Mouse (Mus musculus): ENCODE data around the gene Psmc1. TPM values are rescaled to one million over a fixed set of nuclear protein-coding genes. Genes with fewer than 3 reads are reported as not detected.
A peak's percentile ranks its signal among the peaks of the same experiment; 100 is the strongest.

Psmc1 gene
- polyA plus RNA-seq, 1 experiment from 2014 or later: 206 TPM

- H3K4me1 ChIP-seq: no peaks in the 10 kb centered on the region
- no peak overlapping the region for H3K9ac ChIP-seq
- ATAC-seq (ENCODE audit: insufficient read depth, low FRiP score, low read depth): no peak
- H3K36me3 ChIP-seq: no peaks in the 10 kb centered on the region
- no peaks in the 10 kb centered on the region for H3K9me3 ChIP-seq
- no peak overlapping the region for H3K4me2 ChIP-seq
- 83% methylated on average over 11 of the region's 11 CpGs for WGBS
- H3K4me3 ChIP-seq (replicated peaks): no peak overlapping the region
- no peak overlapping the region for H3K27ac ChIP-seq
- no peaks in the 10 kb centered on the region for H3K27me3 ChIP-seq (replicated peaks)
Measured at GRCm38 (mm10) chr12:100093046-100093445, 16.9 kb upstream of the Psmc1 start.

GRCm38 (mm10) chr12:100099971-100100706, 9.8 kb upstream of the Psmc1 start:
- Histone ChIP-seq H3K4me1 (no peaks in the 10 kb centered on the region), H3K9me3 (no peaks in the 10 kb centered on the region), H3K36me3 (no peaks in the 10 kb centered on the region), H3K4me3 (replicated peaks) (no peak overlapping the region), H3K27ac (no peak overlapping the region), H3K4me2 (no peak overlapping the region), H3K9ac (no peak overlapping the region), H3K27me3 (replicated peaks) (no peaks in the 10 kb centered on the region)
- 52% methylated on average over 3 of the region's 3 CpGs for WGBS
- ATAC-seq (ENCODE audit: insufficient read depth, low FRiP score, low read depth): 0 out of 2 replicates have a peak, but pooled peaks have one; percentile 31

GRCm38 (mm10) chr12:100100707-100101030, 9.3 kb upstream of the Psmc1 start:
- Histone ChIP-seq H3K4me3 (replicated peaks) (no peak overlapping the region), H3K27me3 (replicated peaks) (no peaks in the 10 kb centered on the region), H3K9me3 (no peaks in the 10 kb centered on the region), H3K4me2 (no peak overlapping the region), H3K36me3 (no peaks in the 10 kb centered on the region), H3K4me1 (no peaks in the 10 kb centered on the region), H3K9ac (no peak overlapping the region), H3K27ac (no peak overlapping the region)
- ATAC-seq (ENCODE audit: insufficient read depth, low FRiP score, low read depth): no peak
- WGBS: 56% methylated on average over 3 of the region's 3 CpGs

DNA sequence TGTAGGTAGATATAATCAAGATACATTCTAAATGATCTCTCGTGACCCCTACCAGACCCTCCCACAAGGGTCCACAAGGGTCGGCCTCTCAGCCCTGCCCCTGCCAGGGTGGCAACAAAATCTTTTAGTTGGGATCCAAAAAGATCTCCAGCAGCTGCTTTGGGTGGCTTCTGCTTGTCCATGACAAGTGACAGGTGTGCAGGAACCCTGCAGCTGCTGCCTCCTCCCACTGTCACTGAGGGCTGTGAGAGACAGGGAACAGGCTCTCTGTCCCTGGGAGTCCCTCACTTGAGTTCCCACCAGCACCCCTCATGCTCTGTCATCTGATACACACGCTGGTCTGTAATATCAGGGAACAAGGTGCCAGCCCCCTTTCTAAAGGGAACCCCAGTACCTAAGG, 8.3 kb upstream of the Psmc1 start:
- Histone ChIP-seq H3K36me3 (no peaks in the 10 kb centered on the region), H3K9me3 (no peaks in the 10 kb centered on the region), H3K4me2 (no peak overlapping the region), H3K4me1 (no peaks in the 10 kb centered on the region), H3K27me3 (replicated peaks) (no peaks in the 10 kb centered on the region), H3K9ac (no peak overlapping the region), H3K27ac (no peak overlapping the region), H3K4me3 (replicated peaks) (no peak overlapping the region)
- WGBS: 71% methylated on average over 3 of the region's 3 CpGs
- no peak for ATAC-seq (ENCODE audit: insufficient read depth, low FRiP score, low read depth)

DNA sequence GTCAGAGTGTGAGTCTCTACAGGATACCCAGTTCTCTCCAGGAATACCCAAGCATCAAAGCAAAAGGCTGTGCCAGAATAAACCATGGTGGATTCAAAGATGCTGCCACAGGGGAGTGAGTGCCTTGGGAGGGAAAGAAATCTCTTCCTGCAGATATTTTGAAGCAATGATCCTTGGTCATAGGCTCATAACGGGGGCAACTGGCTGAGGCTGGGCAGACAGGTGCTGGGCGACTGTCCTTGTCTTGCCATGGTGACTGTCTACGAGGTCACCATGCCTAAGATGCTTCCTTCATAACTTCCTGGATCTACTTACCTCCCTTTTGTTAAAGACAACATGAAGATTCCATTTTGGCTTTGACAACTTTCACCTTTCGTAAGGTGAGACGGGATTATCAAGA, 5.4 kb upstream of the Psmc1 start:
- ATAC-seq (ENCODE audit: insufficient read depth, low FRiP score, low read depth): no peak
- no peak overlapping the region for H3K9ac ChIP-seq
- WGBS: 85% methylated on average over 5 of the region's 5 CpGs

DNA sequence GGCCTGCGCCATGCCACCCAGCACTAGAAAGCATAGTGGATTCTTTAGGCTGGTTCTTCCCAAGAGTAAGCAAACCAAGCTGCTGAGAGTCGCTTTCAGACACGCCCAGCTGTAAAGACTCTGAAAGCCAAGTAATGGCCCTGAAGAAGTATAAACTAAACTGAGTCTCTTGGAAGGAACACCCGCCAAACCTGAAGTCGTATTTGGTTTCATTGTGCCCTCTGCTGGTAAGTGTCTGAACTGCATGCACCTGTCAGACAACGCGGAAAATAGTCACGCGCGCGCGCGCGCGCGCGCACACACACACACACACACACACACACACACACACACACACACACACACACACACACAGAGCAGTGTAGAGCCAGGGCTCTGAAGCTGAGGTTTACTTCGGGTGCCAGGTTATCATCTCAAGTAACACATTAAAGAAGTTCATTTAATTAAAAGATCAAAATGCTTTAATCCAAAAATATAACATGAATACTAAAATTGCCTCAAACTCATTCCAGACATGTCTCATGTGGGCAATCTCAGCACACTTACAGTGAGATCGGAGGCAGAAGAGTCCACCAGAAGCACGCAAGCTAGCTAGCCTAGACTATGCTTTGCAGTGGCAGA, 3.6 kb upstream of the Psmc1 start:
- peak; percentile 33; the same call in 1 of the 2 replicates for ATAC-seq (ENCODE audit: insufficient read depth, low FRiP score, low read depth)
- Histone ChIP-seq H3K4me2 (peak overlapping the region; percentile 25), H3K9me3 (no peaks in the 10 kb centered on the region), H3K9ac (no peak overlapping the region), H3K27ac (no peak overlapping the region), H3K4me1 (peaks cover 9% of the 10 kb centered on the region), H3K27me3 (replicated peaks) (no peaks in the 10 kb centered on the region), H3K36me3 (no peaks in the 10 kb centered on the region), H3K4me3 (replicated peaks) (no peak overlapping the region)
- 11% methylated on average over 20 of the region's 20 CpGs for WGBS

More for the DNA sequence above, 5.4 kb upstream of the Psmc1 start:
- Histone ChIP-seq H3K9me3 (no peaks in the 10 kb centered on the region), H3K4me3 (replicated peaks) (no peak overlapping the region), H3K4me1 (no peaks in the 10 kb centered on the region), H3K36me3 (no peaks in the 10 kb centered on the region), H3K27ac (no peak overlapping the region), H3K4me2 (no peak overlapping the region), H3K27me3 (replicated peaks) (no peaks in the 10 kb centered on the region)

DNA sequence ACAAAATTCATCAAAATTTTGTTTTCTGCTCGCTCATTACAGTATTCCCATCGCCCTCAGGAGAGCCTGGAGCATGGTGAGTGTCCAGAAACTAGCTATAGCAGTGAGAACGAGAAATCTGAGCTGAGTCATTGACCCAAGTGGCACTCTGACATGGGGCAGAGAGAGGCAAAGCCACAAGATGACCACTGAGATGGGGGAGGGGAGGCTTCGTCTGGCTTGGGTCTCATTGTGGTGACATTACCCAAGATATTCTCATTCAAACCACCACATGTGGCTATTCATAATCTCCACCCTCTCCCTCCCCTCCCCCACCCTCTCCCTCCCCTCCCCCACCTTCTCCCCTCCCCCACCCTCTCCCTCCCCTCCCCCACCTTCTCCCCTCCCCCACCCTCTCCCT, 2.5 kb upstream of the Psmc1 start:
- H3K4me2 ChIP-seq: no peak overlapping the region
- 53% methylated on average over 4 of the region's 4 CpGs for WGBS
- no peak overlapping the region for H3K9ac ChIP-seq
- H3K9me3 ChIP-seq: no peaks in the 10 kb centered on the region
- no peak for ATAC-seq (ENCODE audit: insufficient read depth, low FRiP score, low read depth)
- no peaks in the 10 kb centered on the region for H3K27me3 ChIP-seq (replicated peaks)
- peaks cover 14% of the 10 kb centered on the region for H3K4me1 ChIP-seq
- H3K36me3 ChIP-seq: peaks cover 6% of the 10 kb centered on the region; the same call in 1 of the 2 replicates
- no peak overlapping the region for H3K27ac ChIP-seq
- no peak overlapping the region for H3K4me3 ChIP-seq (replicated peaks)

DNA sequence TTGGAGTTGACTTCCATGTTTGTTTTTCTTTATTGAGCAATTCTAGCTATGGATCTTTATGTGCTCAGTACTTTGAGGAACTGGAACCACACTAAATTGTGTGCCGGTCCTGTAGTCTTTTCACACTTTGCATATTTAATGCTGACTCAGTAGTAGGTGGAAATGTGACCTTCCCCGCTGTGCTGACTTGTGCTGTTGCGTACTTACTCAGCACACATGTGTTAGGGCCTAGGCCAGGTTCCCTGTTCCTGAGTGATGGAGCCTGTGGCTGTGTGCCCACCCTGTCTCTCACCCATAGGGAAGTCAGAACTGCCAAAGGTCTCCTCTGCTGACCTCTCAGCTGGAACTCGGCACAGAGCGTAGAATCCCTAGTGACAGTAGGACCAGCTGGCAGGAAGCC, 6.0 kb downstream of the Psmc1 start:
- ATAC-seq (ENCODE audit: insufficient read depth, low FRiP score, low read depth): no peak
- Histone ChIP-seq H3K9me3 (no peaks in the 10 kb centered on the region), H3K9ac (no peak overlapping the region), H3K36me3 (peaks cover 58% of the 10 kb centered on the region), H3K4me3 (replicated peaks) (no peak overlapping the region), H3K4me2 (no peak overlapping the region), H3K27ac (no peak overlapping the region), H3K27me3 (replicated peaks) (no peaks in the 10 kb centered on the region), H3K4me1 (peaks cover 9% of the 10 kb centered on the region)
- WGBS: 87% methylated on average over 5 of the region's 5 CpGs

DNA sequence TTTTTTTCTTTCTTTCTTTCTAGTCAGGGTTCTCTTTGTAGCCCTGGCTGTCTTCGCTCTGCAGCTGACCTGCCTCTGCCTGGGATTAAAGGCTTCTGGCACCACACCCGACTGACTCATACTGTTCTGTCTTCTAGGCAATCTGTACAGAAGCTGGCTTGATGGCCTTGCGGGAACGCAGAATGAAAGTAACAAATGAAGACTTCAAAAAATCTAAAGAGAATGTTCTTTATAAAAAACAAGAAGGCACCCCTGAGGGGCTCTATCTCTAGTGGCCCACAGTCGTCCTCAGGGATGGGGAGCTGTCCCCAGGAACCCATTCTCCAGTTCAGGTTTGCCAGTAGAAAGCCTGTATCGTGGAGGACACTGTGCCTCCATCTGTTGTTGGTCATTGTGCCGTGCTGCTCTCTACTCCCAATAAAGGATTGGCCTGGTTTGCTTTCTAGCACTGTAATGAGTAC, 13.0 kb downstream of the Psmc1 start:
- no peak overlapping the region for H3K4me3 ChIP-seq (replicated peaks)
- no peak overlapping the region for H3K9ac ChIP-seq
- H3K9me3 ChIP-seq: no peaks in the 10 kb centered on the region
- no peaks in the 10 kb centered on the region for H3K27me3 ChIP-seq (replicated peaks)
- no peaks in the 10 kb centered on the region for H3K4me1 ChIP-seq
- 0 out of 2 replicates have a peak overlapping the region, but pooled peaks have one; percentile 40 for H3K27ac ChIP-seq
- ATAC-seq (ENCODE audit: insufficient read depth, low FRiP score, low read depth): no peak
- no peak overlapping the region for H3K4me2 ChIP-seq
- peaks cover 72% of the 10 kb centered on the region for H3K36me3 ChIP-seq
- 74% methylated on average over 7 of the region's 7 CpGs for WGBS

- Histone ChIP-seq H3K27me3 (replicated peaks) (no peaks in the 10 kb centered on the region), H3K9me3 (no peaks in the 10 kb centered on the region)
Measured at GRCm38 (mm10) chr12:100123476-100123875, 13.5 kb downstream of the Psmc1 start.

DNA sequence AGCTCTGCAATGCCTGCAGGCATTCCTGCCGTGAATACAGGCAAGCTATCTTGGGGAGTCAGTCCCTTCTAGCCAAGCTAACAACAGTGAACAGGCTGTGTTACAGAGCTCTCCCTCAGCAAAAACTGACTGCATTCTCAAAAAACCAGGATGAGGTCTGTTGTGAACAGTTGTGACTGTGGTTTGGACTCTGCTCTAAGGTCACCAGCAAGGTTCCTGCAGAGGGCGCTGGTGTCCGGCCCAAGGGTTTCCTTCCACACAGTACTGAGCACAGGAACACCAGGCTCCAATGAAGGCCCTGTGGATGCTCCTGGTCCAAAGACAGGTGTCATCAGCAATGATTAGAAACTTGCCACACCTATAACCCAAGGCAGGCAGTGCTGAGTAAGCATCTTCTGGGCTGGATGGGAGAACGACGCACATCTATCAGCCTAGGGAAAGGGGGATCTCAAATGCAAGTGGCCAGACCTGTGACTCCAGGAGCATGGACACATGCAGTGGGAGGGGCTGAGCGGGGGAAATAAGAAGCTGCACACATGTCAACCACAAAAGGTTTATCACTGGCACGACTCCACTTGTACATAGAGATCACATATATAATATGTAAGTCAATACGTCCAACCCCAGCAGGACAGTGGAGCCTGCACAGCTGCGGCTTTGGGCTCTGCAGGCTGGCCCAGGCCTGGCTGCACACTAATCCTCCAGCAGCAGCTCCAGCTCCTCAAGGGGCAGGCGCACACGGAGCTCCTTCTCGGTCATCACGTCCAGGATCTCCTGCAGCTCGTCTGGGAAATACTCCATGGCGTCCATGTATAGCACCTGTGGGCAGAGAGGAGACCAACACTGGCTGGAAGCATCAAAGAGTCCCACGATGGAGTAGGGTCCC, 15.2 kb downstream of the Psmc1 start:
- WGBS: 82% methylated on average over 16 of the region's 16 CpGs
- H3K9ac ChIP-seq: no peak overlapping the region
- H3K4me2 ChIP-seq: no peak overlapping the region
- no peak overlapping the region for H3K4me3 ChIP-seq (replicated peaks)
- H3K27me3 ChIP-seq (replicated peaks): no peaks in the 10 kb centered on the region
- no peaks in the 10 kb centered on the region for H3K4me1 ChIP-seq
- H3K36me3 ChIP-seq: peaks cover 67% of the 10 kb centered on the region
- no peaks in the 10 kb centered on the region for H3K9me3 ChIP-seq
- ATAC-seq (ENCODE audit: insufficient read depth, low FRiP score, low read depth): no peak
- no peak overlapping the region for H3K27ac ChIP-seq

More at GRCm38 (mm10) chr12:100123476-100123875, 13.5 kb downstream of the Psmc1 start:
- 82% methylated on average over 9 of the region's 9 CpGs for WGBS
- Histone ChIP-seq H3K36me3 (peaks cover 68% of the 10 kb centered on the region), H3K4me2 (no peak overlapping the region), H3K4me1 (no peaks in the 10 kb centered on the region), H3K27ac (no peak overlapping the region), H3K9ac (no peak overlapping the region), H3K4me3 (replicated peaks) (no peak overlapping the region)
- ATAC-seq (ENCODE audit: insufficient read depth, low FRiP score, low read depth): no peak

Data from stomach, embryonic 15.5 days (tissue).